Mouse (Mus musculus): ENCODE results near the gene Tmc8. TPM values are rescaled to one million over a fixed set of nuclear protein-coding genes. Genes with fewer than 3 reads are reported as not detected.
"Not testable (repeated sequence)": the region's sequence is repeated elsewhere in the genome, so short reads cannot be mapped to it uniquely, and the experiment has no call there.

Tmc8 gene
- total RNA-seq, 2 experiments from 2014 or later: 5.0 to 7.3 TPM

GRCm38 (mm10) chr11:117770407-117770806 is 11.5 kb upstream of the Tmc8 start:
- no peak for DNase-seq
- intact Hi-C loops (cut with DNase I): no loop called here

DNA sequence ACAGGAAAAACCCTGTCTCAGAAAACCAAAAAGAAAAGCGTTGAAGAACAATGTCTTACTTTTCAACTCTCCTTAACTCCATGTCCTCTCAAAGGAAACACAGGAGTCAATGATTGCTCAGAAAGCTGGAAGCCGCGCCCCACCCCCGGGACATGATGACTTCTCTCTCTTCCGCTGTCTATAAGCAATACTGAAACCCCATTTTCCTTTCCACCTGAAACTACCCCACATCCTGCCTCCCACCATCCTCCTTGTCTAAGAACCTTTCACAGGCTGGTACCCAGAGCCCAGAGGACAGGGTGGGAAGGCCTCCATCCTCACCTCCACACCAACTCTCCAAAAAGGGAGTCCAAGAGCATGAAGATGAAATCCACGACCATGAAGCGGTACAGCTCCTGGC is 9.5 kb upstream of the Tmc8 start:
- intact Hi-C loops (cut with DNase I): no loop called here

DNA sequence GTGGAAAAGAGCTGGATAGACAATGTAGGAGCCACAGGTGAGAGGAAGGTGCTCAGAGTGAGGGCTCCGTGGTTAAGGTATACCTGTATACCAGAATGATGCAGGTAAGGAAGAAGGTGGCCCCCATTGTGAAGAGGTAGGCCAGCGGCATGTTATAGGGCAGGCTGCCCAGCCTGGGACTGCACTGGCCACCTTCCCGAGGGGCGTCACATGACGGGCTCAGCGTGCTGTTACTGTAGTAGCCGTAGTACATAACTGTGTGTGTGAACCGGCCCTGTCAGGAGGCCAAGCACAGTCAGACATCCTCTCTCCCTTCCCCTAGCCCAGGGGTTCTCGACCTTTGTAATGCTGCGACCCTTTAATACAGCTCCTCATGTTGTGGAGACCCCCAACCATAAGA is 7.0 kb upstream of the Tmc8 start:
- DNase-seq: peak; percentile 44 to 59
- intact Hi-C loops (cut with DNase I): no loop called here

More for the DNA sequence above, 9.5 kb upstream of the Tmc8 start:
- DNase-seq: no peak

DNA sequence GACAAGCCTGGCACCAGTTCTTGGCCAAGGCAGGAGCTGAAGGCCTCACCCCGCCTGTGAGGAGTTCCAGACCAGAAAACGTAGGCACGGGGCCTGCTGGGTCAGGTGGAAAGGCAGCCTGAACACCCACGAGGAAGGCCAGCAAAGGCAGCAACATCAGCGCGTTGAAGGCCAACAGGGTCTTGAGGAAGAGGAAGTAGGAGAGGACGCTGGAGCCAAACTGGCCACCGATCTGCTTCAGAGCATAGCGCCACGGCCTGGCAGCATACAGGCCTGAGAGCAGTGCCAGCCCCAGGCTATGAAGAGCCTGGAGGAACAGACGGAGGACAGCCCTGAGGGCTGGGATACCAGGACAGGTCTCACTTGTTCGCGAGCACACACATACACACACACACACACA is 6.3 kb upstream of the Tmc8 start:
- intact Hi-C loops (cut with DNase I): no loop called here

GRCm38 (mm10) chr11:117776085-117776792 is 5.6 kb upstream of the Tmc8 start:
- no peak for DNase-seq
- intact Hi-C loops (cut with DNase I): no loop called here

More for the DNA sequence above, 6.3 kb upstream of the Tmc8 start:
- DNase-seq: no peak

DNA sequence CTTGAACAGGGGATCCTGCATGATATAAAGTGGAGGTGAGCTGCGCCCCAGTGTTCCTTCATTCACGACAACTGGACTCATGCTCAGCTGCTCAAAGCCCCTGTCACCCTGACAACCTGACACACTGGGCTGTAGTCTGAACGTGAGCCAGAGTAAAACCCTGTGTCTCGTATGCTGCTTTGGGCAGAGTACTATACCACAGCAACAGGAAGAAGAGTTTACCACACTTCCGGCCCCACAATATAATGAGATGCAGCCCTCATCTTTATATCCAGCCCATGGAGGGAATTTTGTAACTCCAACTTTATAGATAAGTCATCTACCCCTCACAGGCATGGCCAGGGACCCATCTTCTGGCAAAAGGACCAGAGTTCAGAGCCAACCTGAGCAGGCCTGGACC is 4.8 kb upstream of the Tmc8 start:
- intact Hi-C loops (cut with DNase I): no loop called here
- DNase-seq: no peak

DNA sequence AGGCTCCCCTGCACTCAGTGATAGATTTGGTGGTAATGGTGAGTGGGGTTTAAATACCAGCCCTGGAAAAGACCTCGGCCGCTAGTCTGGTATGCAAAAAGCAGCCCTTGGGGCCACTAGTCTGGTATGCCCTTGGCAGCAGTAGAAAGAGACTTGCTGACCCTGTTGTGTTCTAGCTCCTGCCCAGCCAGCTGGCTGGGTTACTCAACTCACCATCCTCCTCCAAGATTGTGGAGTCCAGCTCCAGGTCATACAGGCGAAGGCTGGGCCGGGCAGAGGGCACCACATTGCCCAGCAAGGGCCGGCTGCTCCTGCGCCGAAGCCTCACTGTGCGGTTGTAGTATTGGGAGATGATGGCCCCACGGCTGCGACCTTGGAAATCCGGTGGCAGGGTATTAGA is 3.8 kb upstream of the Tmc8 start:
- intact Hi-C loops (cut with DNase I): no loop called here

GRCm38 (mm10) chr11:117778851-117779433 is 2.9 kb upstream of the Tmc8 start:
- intact Hi-C loops (cut with DNase I): no loop called here
- DNase-seq: peak; percentile 40 to 51

More for the DNA sequence above, 3.8 kb upstream of the Tmc8 start:
- no peak for DNase-seq

DNA sequence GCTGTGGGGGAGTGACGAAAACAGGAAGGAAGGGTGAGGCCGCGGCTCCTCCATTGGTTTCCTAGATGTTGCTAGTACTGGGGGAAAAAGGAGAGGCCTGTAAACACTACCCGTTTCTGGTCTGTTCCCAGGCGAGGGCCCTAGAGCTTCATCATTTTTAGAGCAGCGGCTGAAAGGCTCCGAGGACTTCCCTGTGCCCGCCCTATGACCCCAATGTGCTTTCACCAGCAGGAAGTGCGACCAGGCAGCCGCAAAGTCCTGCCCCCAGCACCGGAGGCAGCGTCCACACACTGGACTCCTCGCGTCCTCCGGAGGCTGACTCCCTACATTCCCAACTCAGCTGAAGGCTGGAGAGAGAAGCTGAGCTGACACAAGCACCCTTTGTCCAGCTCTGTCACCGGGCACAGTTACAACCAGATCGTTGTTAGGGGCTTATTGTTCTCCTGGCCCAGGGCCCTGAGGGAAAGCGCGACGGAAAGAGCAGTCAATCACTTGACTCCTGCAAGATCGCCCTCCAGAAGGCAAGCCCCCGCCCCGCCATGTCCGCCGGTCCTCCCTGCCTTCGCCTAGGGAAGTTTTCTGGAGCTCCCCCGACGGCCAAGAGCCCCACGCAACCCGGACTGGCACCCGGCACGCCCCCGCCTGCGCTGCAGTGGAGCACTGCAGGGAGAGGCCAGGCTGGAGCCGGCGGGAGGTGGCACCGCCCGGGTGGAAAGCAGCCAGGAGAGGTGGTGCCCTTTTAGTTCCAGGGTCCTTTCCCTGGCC is 2.3 kb upstream of the Tmc8 start:
- intact Hi-C loops (cut with DNase I): no loop called here

DNA sequence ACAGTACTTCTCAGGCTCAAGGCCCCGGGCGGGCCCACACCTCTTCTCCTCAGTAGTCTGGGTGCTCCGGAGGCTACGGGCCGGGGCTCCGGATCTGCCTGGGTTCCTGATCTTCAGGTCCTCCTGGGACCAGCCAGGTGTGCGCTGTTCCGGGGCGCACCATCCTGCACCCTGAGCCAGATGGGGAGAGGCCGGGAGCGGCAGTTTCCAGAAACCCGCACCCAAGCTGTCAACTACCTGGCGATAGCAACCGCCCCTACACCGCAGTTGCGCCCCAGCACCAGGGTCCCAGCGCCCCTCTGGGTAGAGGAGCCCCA is 1.7 kb upstream of the Tmc8 start:
- DNase-seq: no peak
- intact Hi-C loops (cut with DNase I): no loop called here

More for the DNA sequence above, 2.3 kb upstream of the Tmc8 start:
- DNase-seq: peak; percentile 75 to 76

GRCm38 (mm10) chr11:117780582-117781111 is 1.2 kb upstream of the Tmc8 start:
- intact Hi-C loops (cut with DNase I): no loop called here
- DNase-seq: peak; percentile 84 to 85

- intact Hi-C loops (cut with DNase I): no loop called here
Observed at GRCm38 (mm10) chr11:117781199-117781821, 566 bp upstream of the Tmc8 start.

DNA sequence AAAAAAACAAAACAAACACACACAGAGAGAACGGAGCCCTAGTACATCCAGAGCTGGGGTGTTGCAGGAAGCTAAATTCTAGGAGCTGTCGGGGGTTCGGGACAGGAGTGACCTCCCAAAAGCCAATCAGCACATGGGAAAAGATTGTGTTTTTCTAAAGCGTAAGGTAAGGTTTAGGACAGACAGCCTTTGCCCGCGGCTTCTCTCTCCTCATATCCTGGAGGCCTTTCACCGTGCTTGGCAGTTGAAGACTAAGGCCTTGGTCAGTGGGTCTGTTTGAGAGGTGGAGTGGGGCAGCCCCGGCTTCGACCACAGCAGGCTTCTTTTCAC is 794 bp downstream of the Tmc8 start:
- intact Hi-C loops (cut with DNase I): no loop called here
- no peak for DNase-seq

More at GRCm38 (mm10) chr11:117781199-117781821, 566 bp upstream of the Tmc8 start:
- DNase-seq: peak; percentile 71 to 73

- peak; percentile 67 to 78 for DNase-seq
- intact Hi-C loops (cut with DNase I): no loop called here
Observed at GRCm38 (mm10) chr11:117783089-117783488, 1.2 kb downstream of the Tmc8 start.

- DNase-seq: peak; percentile 35 to 39
- intact Hi-C loops (cut with DNase I): no loop called here
Observed at GRCm38 (mm10) chr11:117783683-117784309, 1.9 kb downstream of the Tmc8 start.

GRCm38 (mm10) chr11:117786294-117786693 is 4.4 kb downstream of the Tmc8 start:
- intact Hi-C loops (cut with DNase I): loop anchor here (2.0 to 5.0 kb wide), 2 partner anchors 75 to 399 kb away; no protein-coding TSS in a partner anchor

DNA sequence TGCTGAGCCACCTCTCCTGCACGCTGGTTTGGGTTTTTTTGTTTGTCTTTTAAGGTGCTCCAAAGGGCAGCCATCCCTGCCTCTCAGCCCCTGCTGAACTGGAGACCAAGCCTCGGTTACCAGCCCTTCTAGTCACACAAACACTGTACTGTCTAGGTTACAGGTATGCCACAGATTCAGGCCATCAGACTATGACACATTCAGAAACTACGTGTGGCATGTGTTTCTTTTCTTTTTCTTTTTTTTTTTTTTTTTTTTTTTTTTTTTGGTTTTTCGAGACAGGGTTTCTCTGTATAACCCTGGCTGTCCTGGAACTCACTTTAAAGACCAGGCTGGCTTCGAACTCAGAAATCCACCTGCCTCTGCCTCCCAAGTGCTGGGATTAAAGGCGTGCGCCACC is 6.6 kb downstream of the Tmc8 start:
- not testable (repeated sequence) for DNase-seq
- intact Hi-C loops (cut with DNase I): loop anchor here (5.0 kb wide), 1 partner anchor 401 kb away; no protein-coding TSS in a partner anchor

More at GRCm38 (mm10) chr11:117786294-117786693, 4.4 kb downstream of the Tmc8 start:
- peak; percentile 60 to 72 for DNase-seq

- DNase-seq: peak; percentile 80 to 84
- intact Hi-C loops (cut with DNase I): loop anchor here (1.0 kb wide), 1 partner anchor 34 kb away; no protein-coding TSS in a partner anchor
Observed at GRCm38 (mm10) chr11:117790286-117790685, 8.4 kb downstream of the Tmc8 start.

GRCm38 (mm10) chr11:117790703-117791440 is 9.0 kb downstream of the Tmc8 start:
- intact Hi-C loops (cut with DNase I): loop anchor here (1.0 kb wide), 1 partner anchor 33 kb away; no protein-coding TSS in a partner anchor
- DNase-seq: no peak

- no peak for DNase-seq
- intact Hi-C loops (cut with DNase I): no loop called here
Observed at GRCm38 (mm10) chr11:117791441-117791761, 9.5 kb downstream of the Tmc8 start.

All from heart, postnatal 14 days (tissue).